Mouse (Mus musculus) MEL (cell line): ENCODE data around the gene Rps6kc1. TPM values are rescaled to one million over a fixed set of nuclear protein-coding genes. Genes with fewer than 3 reads are reported as not detected.

Experiments used
- DNase-seq: peaks from one replicate; pipeline ENCODE4 v3.0.0; 2011; ENCODE audit warnings: low read depth, low spot score
- H3K27ac ChIP-seq: 2 replicates; pipeline ENCODE4 v1.5.1; 2012; ENCODE audit warnings: low read depth, mild to moderate bottlenecking, control low read depth, low read length, moderate library complexity; ENCODE audit not compliant: control insufficient read depth
- H3K27me3 ChIP-seq, 2 experiments: fragments of 150-350 bp in 1 of 2; sonication (generic) in 1 of 2; 2 replicates each; pipeline ENCODE4 v1.6.1; 2012; ENCODE audit warnings: low read length in 2 of 2, mild to moderate bottlenecking in 2 of 2, improper control_type of control experiment in 1 of 2, moderate library complexity in 1 of 2; ENCODE audit not compliant: insufficient read depth in 2 of 2, control insufficient read depth in 1 of 2
- H3K36me3 ChIP-seq, 2 experiments: 2 replicates each; pipeline ENCODE4 v1.6.1; 2012 to 2014; ENCODE audit warnings: low read length in 2 of 2, improper control_type of control experiment in 1 of 2, inconsistent platforms in 1 of 2, mild to moderate bottlenecking in 1 of 2; ENCODE audit not compliant: insufficient read depth in 2 of 2, control insufficient read depth in 1 of 2
- H3K4me1 ChIP-seq, 2 experiments: fragments of 150-350 bp in 1 of 2; sonication (generic) in 1 of 2; 2 replicates each; pipeline ENCODE4 v1.6.1; 2012; ENCODE audit warnings: low read length in 2 of 2, improper control_type of control experiment in 1 of 2, mild to moderate bottlenecking in 1 of 2; ENCODE audit not compliant: insufficient read depth in 2 of 2, control insufficient read depth in 1 of 2
- H3K4me3 ChIP-seq, 2 experiments: fragments of 150-350 bp in 1 of 2; sonication (generic) in 1 of 2; 2 replicates each; pipeline ENCODE4 v1.5.1; 2012; ENCODE audit warnings: low read depth in 2 of 2, low read length in 2 of 2, mild to moderate bottlenecking in 2 of 2, moderate library complexity in 2 of 2, control low read depth in 1 of 2, improper control_type of control experiment in 1 of 2; ENCODE audit not compliant: control insufficient read depth in 1 of 2, insufficient read depth in 1 of 2
- H3K79me2 ChIP-seq: 2 replicates; pipeline ENCODE4 v1.6.1; 2012; ENCODE audit warnings: mild to moderate bottlenecking, low read length, moderate library complexity; ENCODE audit not compliant: control insufficient read depth, poor library complexity, insufficient read depth
- H3K9ac ChIP-seq: 2 replicates; pipeline ENCODE4 v1.6.1; 2012; ENCODE audit warnings: low read depth, mild to moderate bottlenecking, control low read depth, low read length, moderate library complexity; ENCODE audit not compliant: control insufficient read depth, poor library complexity, severe bottlenecking
- H3K9me3 ChIP-seq: fragments of 150-350 bp; sonication (generic); replicated peaks from 2 replicates; pipeline ENCODE4 v1.6.1; 2012; ENCODE audit warnings: mild to moderate bottlenecking, low read length, improper control_type of control experiment, moderate library complexity; ENCODE audit not compliant: insufficient read depth
- BHLHE40 ChIP-seq: IDR thresholded peaks from 2 replicates; pipeline ENCODE4 v1.6.1; 2012; ENCODE audit warnings: low read depth, mild to moderate bottlenecking, inconsistent platforms, low read length, improper control_type of control experiment, borderline replicate concordance
- CHD1 ChIP-seq: IDR thresholded peaks from 2 replicates; pipeline ENCODE4 v1.6.1; 2012; ENCODE audit warnings: low read depth, mild to moderate bottlenecking, inconsistent platforms, low read length, improper control_type of control experiment
- CHD2 ChIP-seq: IDR thresholded peaks from 2 replicates; pipeline ENCODE4 v1.6.1; 2011; ENCODE audit warnings: low read length, improper control_type of control experiment
- CTCF ChIP-seq, 3 experiments: IDR thresholded peaks in 2 of 3; conservative IDR thresholded peaks in 1 of 3; 2 replicates each; pipeline ENCODE4 v1.5.1; 2011 to 2012; ENCODE audit warnings: low read length in 3 of 3, low read depth in 2 of 3, mild to moderate bottlenecking in 2 of 3, improper control_type of control experiment in 1 of 3, inconsistent platforms in 1 of 3, mixed read lengths in 1 of 3, moderate library complexity in 1 of 3; ENCODE audit not compliant: control insufficient read depth in 1 of 3, insufficient read depth in 1 of 3, poor library complexity in 1 of 3, severe bottlenecking in 1 of 3
- E2F4 ChIP-seq: IDR thresholded peaks from 2 replicates; pipeline ENCODE4 v1.6.1; 2011; ENCODE audit warnings: low read depth, low read length, improper control_type of control experiment, borderline replicate concordance
- ELF1 ChIP-seq: IDR thresholded peaks from 2 replicates; pipeline ENCODE4 v1.6.1; 2014; ENCODE audit warnings: low read depth, mild to moderate bottlenecking, inconsistent platforms, low read length, improper control_type of control experiment, moderate library complexity
- GATA1 ChIP-seq: IDR thresholded peaks from 2 replicates; pipeline ENCODE4 v1.6.1; 2011; ENCODE audit warnings: low read depth, low read length, improper control_type of control experiment
- MAX ChIP-seq: IDR thresholded peaks from 2 replicates; pipeline ENCODE4 v1.6.1; 2011; ENCODE audit warnings: low read length, improper control_type of control experiment
- MEF2A ChIP-seq: IDR thresholded peaks from 2 replicates; pipeline ENCODE4 v1.6.1; 2014; ENCODE audit warnings: low read depth, mild to moderate bottlenecking, inconsistent platforms, low read length, improper control_type of control experiment; ENCODE audit not compliant: poor library complexity, insufficient replicate concordance, severe bottlenecking; ENCODE audit errors: extremely low read depth
- MYB ChIP-seq: IDR thresholded peaks from 2 replicates; pipeline ENCODE4 v1.6.1; 2011; ENCODE audit warnings: mild to moderate bottlenecking, low read depth, low read length, improper control_type of control experiment
- MYC ChIP-seq: IDR thresholded peaks from 2 replicates; pipeline ENCODE4 v1.6.1; 2011; ENCODE audit warnings: low read depth, mild to moderate bottlenecking, low read length, improper control_type of control experiment, moderate library complexity
- NELFE ChIP-seq: IDR thresholded peaks from 2 replicates; pipeline ENCODE4 v1.6.1; 2011; ENCODE audit warnings: low read depth, low read length, improper control_type of control experiment
- RCOR1 ChIP-seq: IDR thresholded peaks from 2 replicates; pipeline ENCODE4 v1.6.1; 2012; ENCODE audit warnings: low read depth, mild to moderate bottlenecking, inconsistent platforms, low read length, improper control_type of control experiment
- SIN3A ChIP-seq: IDR thresholded peaks from 2 replicates; pipeline ENCODE4 v1.6.1; 2012; ENCODE audit warnings: low read length, improper control_type of control experiment, inconsistent platforms
- SMC3 ChIP-seq: IDR thresholded peaks from 2 replicates; pipeline ENCODE4 v1.6.1; 2011; ENCODE audit warnings: low read depth, low read length, improper control_type of control experiment
- TBP ChIP-seq: IDR thresholded peaks from 2 replicates; pipeline ENCODE4 v1.8.0; 2011; ENCODE audit warnings: low read depth, low read length, improper control_type of control experiment
- TCF12 ChIP-seq: IDR thresholded peaks from 2 replicates; pipeline ENCODE4 v1.6.1; 2014; ENCODE audit warnings: low read depth, mild to moderate bottlenecking, inconsistent platforms, low read length, improper control_type of control experiment, moderate library complexity
- UBTF ChIP-seq: IDR thresholded peaks from 2 replicates; pipeline ENCODE4 v1.6.1; 2012; ENCODE audit warnings: low read depth, mild to moderate bottlenecking, inconsistent platforms, low read length, improper control_type of control experiment, moderate library complexity, borderline replicate concordance; ENCODE audit not compliant: insufficient read depth
- USF1 ChIP-seq: IDR thresholded peaks from 2 replicates; pipeline ENCODE4 v1.6.1; 2014; ENCODE audit warnings: low read depth, mild to moderate bottlenecking, inconsistent platforms, low read length, improper control_type of control experiment, moderate library complexity
- USF2 ChIP-seq, 2 experiments: IDR thresholded peaks; 2 replicates each; pipeline ENCODE4 v1.6.1; 2011 to 2012; ENCODE audit warnings: improper control_type of control experiment in 2 of 2, low read length in 2 of 2, borderline replicate concordance in 1 of 2, inconsistent platforms in 1 of 2, low read depth in 1 of 2, mild to moderate bottlenecking in 1 of 2; ENCODE audit not compliant: insufficient read depth in 1 of 2
- ZC3H11A ChIP-seq: IDR thresholded peaks from 2 replicates; pipeline ENCODE4 v1.6.1; 2012; ENCODE audit warnings: low read depth, mild to moderate bottlenecking, inconsistent platforms, low read length, improper control_type of control experiment
- ZKSCAN1 ChIP-seq: IDR thresholded peaks from 2 replicates; pipeline ENCODE4 v1.6.1; 2012; ENCODE audit warnings: low read depth, mild to moderate bottlenecking, inconsistent platforms, low read length, improper control_type of control experiment, moderate library complexity
- ZMIZ1 ChIP-seq: IDR thresholded peaks from 2 replicates; pipeline ENCODE4 v1.6.1; 2012; ENCODE audit warnings: low read depth, mild to moderate bottlenecking, inconsistent platforms, low read length, improper control_type of control experiment, moderate library complexity
- polyA plus RNA-seq, 2 experiments: library from polyadenylated mRNA; stranded (reverse) in 1 of 2; unstranded in 1 of 2; fragments of >175 nt in 1 of 2; fragments of >200 nt in 1 of 2; gene quantifications; 2 replicates each; pipeline versions ENCODE4 v1.2.1 to v1.2.4; 2012; ENCODE audit warnings: low replicate concordance in 2 of 2, low read depth in 1 of 2; ENCODE audit not compliant: insufficient read length in 2 of 2, insufficient read depth in 1 of 2, missing spikeins in 1 of 2
- total RNA-seq: library from RNA; depleted of rRNA; stranded (reverse); fragments of 300-350 nt; gene quantifications from 2 replicates; pipeline ENCODE4 v1.2.3, GENCODE M21; 2012

Gene Rps6kc1
- total and polyA plus RNA-seq, 3 experiments, result 26.2 to 26.5 TPM; not detected in 1

DNA sequence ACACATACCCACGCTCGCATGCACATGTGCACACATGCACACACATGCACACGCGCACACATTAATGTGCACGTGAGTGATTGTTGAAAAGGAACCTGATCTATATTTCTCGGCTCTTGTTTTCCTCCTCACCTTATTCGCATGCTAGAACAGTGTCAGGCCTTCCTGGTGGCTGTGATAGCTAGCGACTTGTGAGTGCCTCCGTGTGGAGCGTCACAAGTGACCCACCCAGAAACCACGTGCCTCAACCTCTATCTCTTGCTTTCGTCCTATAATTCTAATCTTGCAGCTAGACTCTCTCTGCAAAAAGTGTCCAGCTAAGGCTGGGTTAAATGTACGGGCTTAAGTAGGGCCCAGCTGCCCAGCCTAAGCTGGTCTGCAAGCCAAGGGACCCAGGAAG is 253.3 kb downstream of the Rps6kc1 start:
- TF ChIP-seq SIN3A (no peak), RCOR1 (no peak), ZMIZ1 (no peak), E2F4 (no peak), TBP (no peak), MEF2A (no peak), NELFE (no peak), ZC3H11A (no peak), TCF12 (no peak), ZKSCAN1 (no peak), UBTF (no peak), ELF1 (no peak), USF2 (IDR thresholded peaks at IDR 0.05; ENCODE audit: borderline replicate concordance in 1 of 2, insufficient read depth in 1 of 2, low read depth in 1 of 2, low read length in 2 of 2) (no peak), CHD2 (no peak)
- H3K4me3 ChIP-seq, result no peak overlapping the region
- DNase-seq, result no peak
- H3K27ac ChIP-seq, result no peak overlapping the region
- no peaks in the 10 kb centered on the region for H3K9me3 ChIP-seq
- H3K9ac ChIP-seq, result no peak overlapping the region
- H3K36me3 ChIP-seq, result no peaks in the 10 kb centered on the region
- H3K4me1 ChIP-seq, result no peaks in the 10 kb centered on the region
- H3K79me2 ChIP-seq, result no peaks in the 10 kb centered on the region
- no peaks in the 10 kb centered on the region for H3K27me3 ChIP-seq

DNA sequence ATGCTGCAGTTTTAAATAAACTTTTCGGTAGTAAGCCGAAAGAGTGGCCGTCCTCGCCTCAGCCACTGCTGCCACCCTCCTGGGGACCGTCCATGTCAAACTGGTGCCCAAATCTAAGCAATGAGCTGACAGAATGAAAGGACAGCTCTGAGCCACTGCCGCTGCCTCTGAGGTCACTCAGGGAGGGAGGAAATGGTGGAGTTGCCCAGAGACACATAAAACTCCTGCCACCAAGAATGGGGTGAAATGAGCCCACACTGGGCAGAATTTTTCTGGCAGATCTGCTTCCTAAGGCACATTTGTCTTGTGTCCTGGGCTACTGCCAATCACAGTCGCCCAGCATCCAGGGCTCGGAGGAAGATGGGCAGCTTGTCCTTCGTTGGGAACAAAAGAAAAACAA is 255.5 kb downstream of the Rps6kc1 start:
- H3K27ac ChIP-seq, result no peak overlapping the region
- no peaks in the 10 kb centered on the region for H3K27me3 ChIP-seq
- no peaks in the 10 kb centered on the region for H3K36me3 ChIP-seq
- no peak overlapping the region for H3K9ac ChIP-seq
- DNase-seq, result no peak
- H3K4me1 ChIP-seq, result no peaks in the 10 kb centered on the region
- H3K79me2 ChIP-seq, result no peaks in the 10 kb centered on the region
- no peaks in the 10 kb centered on the region for H3K9me3 ChIP-seq
- TF ChIP-seq BHLHE40, result no peak
- TF ChIP-seq USF2 (IDR thresholded peaks at IDR 0.05; ENCODE audit: borderline replicate concordance in 1 of 2, insufficient read depth in 1 of 2, low read depth in 1 of 2, low read length in 2 of 2), result no peak
- no peak for TF ChIP-seq ZMIZ1
- TF ChIP-seq GATA1, result no peak
- no peak for TF ChIP-seq MAX
- TF ChIP-seq TCF12, result no peak
- no peak for TF ChIP-seq ZKSCAN1
- no peak for TF ChIP-seq MYB
- TF ChIP-seq ZC3H11A, result no peak
- TF ChIP-seq ELF1, result no peak
- TF ChIP-seq UBTF, result no peak
- TF ChIP-seq NELFE, result no peak
- TF ChIP-seq CTCF (IDR thresholded peaks at IDR 0.05 in 2 of 3, conservative IDR thresholded peaks at IDR 0.05 in 1 of 3; ENCODE audit: control insufficient read depth in 1 of 3, insufficient read depth in 1 of 3, low read depth in 2 of 3, low read length in 3 of 3, poor library complexity in 1 of 3, severe bottlenecking in 1 of 3), result no peak
- TF ChIP-seq MYC, result no peak
- no peak for TF ChIP-seq USF1
- no peak for TF ChIP-seq SMC3
- TF ChIP-seq CHD1, result no peak
- TF ChIP-seq, all 39 proteins: peak for 0
- H3K4me3 ChIP-seq, result no peak overlapping the region
